Mouse (Mus musculus): ENCODE results near the gene Nmt1. TPM values are rescaled to one million over a fixed set of nuclear protein-coding genes. Genes with fewer than 3 reads are reported as not detected.

Nmt1 gene
- polyA plus RNA-seq, 1 experiment = 77.1 TPM

GRCm38 (mm10) chr11:103056636-103057035 lies 28.6 kb downstream of the Nmt1 start:
- H3K4me3 ChIP-seq = no peak overlapping the region
- H3K27me3 ChIP-seq (ENCODE audit: control insufficient read depth, insufficient read depth, insufficient read length) = no peaks in the 10 kb centered on the region
- no peak overlapping the region for H3ac ChIP-seq (ENCODE audit: control insufficient read depth, insufficient read length)
- H3K36me3 ChIP-seq (ENCODE audit: control insufficient read depth, insufficient read depth) = peaks cover 40% of the 10 kb centered on the region
- peaks cover 10% of the 10 kb centered on the region for H3K79me2 ChIP-seq (ENCODE audit: control insufficient read depth, insufficient read depth)
- H3K4me2 ChIP-seq (ENCODE audit: low read depth) = no peak overlapping the region
- no peak for TF ChIP-seq TCF12 (IDR thresholded peaks at IDR 0.05; ENCODE audit: insufficient read depth, poor library complexity, severe bottlenecking)
- peak in 1 of 3 experiments; percentile 36 for TF ChIP-seq MYOD1 (IDR thresholded peaks at IDR 0.05; ENCODE audit: control insufficient read depth in 1 of 3, insufficient read length in 2 of 3, low read depth in 2 of 3)
- TF ChIP-seq MAX (IDR thresholded peaks at IDR 0.05; ENCODE audit: low read depth) = no peak
- no peak for TF ChIP-seq CEBPB (IDR thresholded peaks at IDR 0.05; ENCODE audit: insufficient read depth, poor library complexity, severe bottlenecking)
- TF ChIP-seq MYOG (IDR thresholded peaks at IDR 0.05; ENCODE audit: control insufficient read depth in 1 of 3, insufficient read depth in 1 of 3, insufficient read length in 2 of 3, low read depth in 2 of 3) = peak in 1 of 3 experiments; percentile 28

- no peak overlapping the region for H3K4me2 ChIP-seq (ENCODE audit: low read depth)
- H3K79me2 ChIP-seq (ENCODE audit: control insufficient read depth, insufficient read depth) = peaks cover 10% of the 10 kb centered on the region
- TF ChIP-seq E2F4 (IDR thresholded peaks at IDR 0.05; ENCODE audit: insufficient read depth) = no peak
- no peak for TF ChIP-seq MYOD1 (IDR thresholded peaks at IDR 0.05; ENCODE audit: control insufficient read depth in 1 of 3, insufficient read length in 2 of 3, low read depth in 2 of 3)
- TF ChIP-seq POLR2A (IDR thresholded peaks at IDR 0.05; ENCODE audit: insufficient read length, low read depth) = no peak
- TF ChIP-seq TCF12 (IDR thresholded peaks at IDR 0.05; ENCODE audit: insufficient read depth, poor library complexity, severe bottlenecking) = no peak
- no peak for TF ChIP-seq MAX (IDR thresholded peaks at IDR 0.05; ENCODE audit: low read depth)
- H3K4me3 ChIP-seq = no peak overlapping the region
- no peaks in the 10 kb centered on the region for H3K27me3 ChIP-seq (ENCODE audit: control insufficient read depth, insufficient read depth, insufficient read length)
- H3ac ChIP-seq (ENCODE audit: control insufficient read depth, insufficient read length) = no peak overlapping the region
- peaks cover 55% of the 10 kb centered on the region for H3K36me3 ChIP-seq (ENCODE audit: control insufficient read depth, insufficient read depth)
Measured at GRCm38 (mm10) chr11:103058499-103059085, 30.6 kb downstream of the Nmt1 start.

- H3K79me2 ChIP-seq (ENCODE audit: control insufficient read depth, insufficient read depth) = no peaks in the 10 kb centered on the region
- H3K4me3 ChIP-seq = no peak overlapping the region
- peaks cover 71% of the 10 kb centered on the region for H3K36me3 ChIP-seq (ENCODE audit: control insufficient read depth, insufficient read depth)
- H3K27me3 ChIP-seq (ENCODE audit: control insufficient read depth, insufficient read depth, insufficient read length) = no peaks in the 10 kb centered on the region
- H3ac ChIP-seq (ENCODE audit: control insufficient read depth, insufficient read length) = no peak overlapping the region
- TF ChIP-seq E2F4 (IDR thresholded peaks at IDR 0.05; ENCODE audit: insufficient read depth) = no peak
- peak; percentile 3 for TF ChIP-seq TCF12 (IDR thresholded peaks at IDR 0.05; ENCODE audit: insufficient read depth, poor library complexity, severe bottlenecking)
- TF ChIP-seq MYOD1 (IDR thresholded peaks at IDR 0.05; ENCODE audit: control insufficient read depth in 1 of 3, insufficient read length in 2 of 3, low read depth in 2 of 3) = peak in 1 of 3 experiments; percentile 1
- TF ChIP-seq CEBPB (IDR thresholded peaks at IDR 0.05; ENCODE audit: insufficient read depth, poor library complexity, severe bottlenecking) = no peak
- peak; percentile 70 for TF ChIP-seq POLR2AphosphoS2 (IDR thresholded peaks at IDR 0.05; ENCODE audit: insufficient read length, low read depth)
- peak overlapping the region; percentile 63 for H3K4me2 ChIP-seq (ENCODE audit: low read depth)
Measured at GRCm38 (mm10) chr11:103066191-103067050, 38.4 kb downstream of the Nmt1 start.

- H3K4me2 ChIP-seq (ENCODE audit: low read depth) = peak overlapping the region; percentile 63
- no peak overlapping the region for H3K4me3 ChIP-seq
- TF ChIP-seq POLR2A (IDR thresholded peaks at IDR 0.05; ENCODE audit: insufficient read length, low read depth) = no peak
- TF ChIP-seq USF1 (IDR thresholded peaks at IDR 0.05; ENCODE audit: low read depth) = peak; percentile 90
- peak; percentile 36 for TF ChIP-seq POLR2AphosphoS2 (IDR thresholded peaks at IDR 0.05; ENCODE audit: insufficient read length, low read depth)
- no peak for TF ChIP-seq TCF3 (IDR thresholded peaks at IDR 0.05; ENCODE audit: insufficient read length, low read depth)
- TF ChIP-seq E2F4 (IDR thresholded peaks at IDR 0.05; ENCODE audit: insufficient read depth) = no peak
- H3K36me3 ChIP-seq (ENCODE audit: control insufficient read depth, insufficient read depth) = peaks cover 66% of the 10 kb centered on the region
- H3K79me2 ChIP-seq (ENCODE audit: control insufficient read depth, insufficient read depth) = no peaks in the 10 kb centered on the region
- no peak overlapping the region for H3ac ChIP-seq (ENCODE audit: control insufficient read depth, insufficient read length)
- H3K27me3 ChIP-seq (ENCODE audit: control insufficient read depth, insufficient read depth, insufficient read length) = no peaks in the 10 kb centered on the region
Measured at GRCm38 (mm10) chr11:103067051-103067361, 39.0 kb downstream of the Nmt1 start.

- TF ChIP-seq TCF3 (IDR thresholded peaks at IDR 0.05; ENCODE audit: insufficient read length, low read depth) = no peak
- TF ChIP-seq MYOG (IDR thresholded peaks at IDR 0.05; ENCODE audit: control insufficient read depth in 1 of 3, insufficient read depth in 1 of 3, insufficient read length in 2 of 3, low read depth in 2 of 3) = peak in 1 of 3 experiments; percentile 30
- TF ChIP-seq MYOD1 (IDR thresholded peaks at IDR 0.05; ENCODE audit: control insufficient read depth in 1 of 3, insufficient read length in 2 of 3, low read depth in 2 of 3) = peak in 2 of 3 experiments; percentile 40 to 57
- H3K36me3 ChIP-seq (ENCODE audit: control insufficient read depth, insufficient read depth) = peaks cover 63% of the 10 kb centered on the region
- H3ac ChIP-seq (ENCODE audit: control insufficient read depth, insufficient read length) = no peak overlapping the region
- no peaks in the 10 kb centered on the region for H3K79me2 ChIP-seq (ENCODE audit: control insufficient read depth, insufficient read depth)
- no peak overlapping the region for H3K4me3 ChIP-seq
- peak overlapping the region; percentile 63 for H3K4me2 ChIP-seq (ENCODE audit: low read depth)
- H3K27me3 ChIP-seq (ENCODE audit: control insufficient read depth, insufficient read depth, insufficient read length) = no peaks in the 10 kb centered on the region
Measured at GRCm38 (mm10) chr11:103067457-103068001, 39.5 kb downstream of the Nmt1 start.

Data from myocyte (in vitro differentiated cells).